Mouse (Mus musculus): ENCODE results near the gene Hhex. TPM values are rescaled to one million over a fixed set of nuclear protein-coding genes. Genes with fewer than 3 reads are reported as not detected.

Gene Hhex
- polyA plus RNA-seq, 1 experiment from 2014 or later: 7.2 TPM

- H3K4me3 ChIP-seq: 0 out of 2 replicates have a peak overlapping the region, but pooled peaks have one; percentile 4
- peak; percentile 44 for DNase-seq (ENCODE audit: low spot score)
- H3K36me3 ChIP-seq: no peaks in the 10 kb centered on the region
- 3% methylated on average over 10 of the region's 10 CpGs for WGBS
- peaks cover 36% of the 10 kb centered on the region for H3K4me1 ChIP-seq
- peaks cover 99% of the 10 kb centered on the region for H3K27me3 ChIP-seq (ENCODE audit: low read depth, poor library complexity, severe bottlenecking)
- H3K9me3 ChIP-seq (replicated peaks): no peaks in the 10 kb centered on the region
- no peak overlapping the region for H3K27ac ChIP-seq
Measured at GRCm38 (mm10) chr19:37435853-37436174, 1.2 kb downstream of the Hhex start.

GRCm38 (mm10) chr19:37436514-37437288 is 2.1 kb downstream of the Hhex start:
- DNase-seq (ENCODE audit: low spot score): peak; percentile 61
- H3K36me3 ChIP-seq: no peaks in the 10 kb centered on the region
- H3K9me3 ChIP-seq (replicated peaks): no peaks in the 10 kb centered on the region
- H3K27ac ChIP-seq: no peak overlapping the region
- H3K4me1 ChIP-seq: peaks cover 39% of the 10 kb centered on the region
- WGBS: 4% methylated on average over 28 of the region's 28 CpGs
- H3K27me3 ChIP-seq (ENCODE audit: low read depth, poor library complexity, severe bottlenecking): peaks cover 99% of the 10 kb centered on the region
- peak overlapping the region; percentile 13; the same call in 1 of the 2 replicates for H3K4me3 ChIP-seq

- DNase-seq (ENCODE audit: low spot score): no peak
- H3K9me3 ChIP-seq (replicated peaks): no peaks in the 10 kb centered on the region
- 3% methylated on average over 14 of the region's 14 CpGs for WGBS
- H3K27me3 ChIP-seq (ENCODE audit: low read depth, poor library complexity, severe bottlenecking): peaks cover 94% of the 10 kb centered on the region
- no peaks in the 10 kb centered on the region for H3K36me3 ChIP-seq
- no peak overlapping the region for H3K4me3 ChIP-seq
- H3K4me1 ChIP-seq: peaks cover 39% of the 10 kb centered on the region
- H3K27ac ChIP-seq: no peak overlapping the region
Measured at GRCm38 (mm10) chr19:37437289-37437606, 2.6 kb downstream of the Hhex start.

- 82% methylated on average over 4 of the region's 4 CpGs for WGBS
- Histone ChIP-seq H3K36me3 (no peaks in the 10 kb centered on the region), H3K4me1 (peaks cover 17% of the 10 kb centered on the region)
Measured at GRCm38 (mm10) chr19:37440181-37440580, 5.6 kb downstream of the Hhex start.

GRCm38 (mm10) chr19:37440708-37441475 is 6.3 kb downstream of the Hhex start:
- Histone ChIP-seq H3K27ac (no peak overlapping the region), H3K4me1 (peaks cover 15% of the 10 kb centered on the region), H3K4me3 (no peak overlapping the region), H3K9me3 (replicated peaks) (no peaks in the 10 kb centered on the region), H3K27me3 (ENCODE audit: low read depth, poor library complexity, severe bottlenecking) (peaks cover 57% of the 10 kb centered on the region), H3K36me3 (no peaks in the 10 kb centered on the region)
- 70% methylated on average over 16 of the region's 16 CpGs for WGBS
- DNase-seq (ENCODE audit: low spot score): no peak

More at GRCm38 (mm10) chr19:37440181-37440580, 5.6 kb downstream of the Hhex start:
- Histone ChIP-seq H3K9me3 (replicated peaks) (no peaks in the 10 kb centered on the region), H3K4me3 (no peak overlapping the region), H3K27ac (no peak overlapping the region), H3K27me3 (ENCODE audit: low read depth, poor library complexity, severe bottlenecking) (peaks cover 65% of the 10 kb centered on the region)
- no peak for DNase-seq (ENCODE audit: low spot score)

GRCm38 (mm10) chr19:37442524-37443286 is 8.1 kb downstream of the Hhex start:
- H3K27me3 ChIP-seq (ENCODE audit: low read depth, poor library complexity, severe bottlenecking): peaks cover 39% of the 10 kb centered on the region
- H3K9me3 ChIP-seq (replicated peaks): no peaks in the 10 kb centered on the region
- no peak for DNase-seq (ENCODE audit: low spot score)
- H3K27ac ChIP-seq: no peak overlapping the region
- H3K4me3 ChIP-seq: no peak overlapping the region
- peaks cover 5% of the 10 kb centered on the region for H3K4me1 ChIP-seq
- H3K36me3 ChIP-seq: no peaks in the 10 kb centered on the region
- 85% methylated on average over 10 of the region's 10 CpGs for WGBS

GRCm38 (mm10) chr19:37443631-37444140 is 9.1 kb downstream of the Hhex start:
- H3K4me3 ChIP-seq: no peak overlapping the region
- no peak overlapping the region for H3K27ac ChIP-seq
- peaks cover 8% of the 10 kb centered on the region for H3K4me1 ChIP-seq
- no peaks in the 10 kb centered on the region for H3K9me3 ChIP-seq (replicated peaks)
- no peak for DNase-seq (ENCODE audit: low spot score)
- WGBS: 74% methylated on average over 4 of the region's 4 CpGs
- H3K27me3 ChIP-seq (ENCODE audit: low read depth, poor library complexity, severe bottlenecking): peaks cover 29% of the 10 kb centered on the region
- no peaks in the 10 kb centered on the region for H3K36me3 ChIP-seq

- WGBS: 69% methylated on average over 5 of the region's 5 CpGs
- DNase-seq (ENCODE audit: low spot score): no peak
- H3K27ac ChIP-seq: no peak overlapping the region
- H3K4me1 ChIP-seq: peaks cover 3% of the 10 kb centered on the region; the same call in 1 of the 2 replicates
- no peak overlapping the region for H3K4me3 ChIP-seq
- H3K36me3 ChIP-seq: no peaks in the 10 kb centered on the region
- H3K27me3 ChIP-seq (ENCODE audit: low read depth, poor library complexity, severe bottlenecking): no peaks in the 10 kb centered on the region
- H3K9me3 ChIP-seq (replicated peaks): no peaks in the 10 kb centered on the region
Measured at GRCm38 (mm10) chr19:37448212-37448611, 13.6 kb downstream of the Hhex start.

GRCm38 (mm10) chr19:37449246-37449645 is 14.6 kb downstream of the Hhex start:
- H3K9me3 ChIP-seq (replicated peaks): no peaks in the 10 kb centered on the region
- H3K36me3 ChIP-seq: no peaks in the 10 kb centered on the region
- H3K4me3 ChIP-seq: no peak overlapping the region
- WGBS: 92% methylated on average over 3 of the region's 3 CpGs
- no peaks in the 10 kb centered on the region for H3K27me3 ChIP-seq (ENCODE audit: low read depth, poor library complexity, severe bottlenecking)
- peaks cover 3% of the 10 kb centered on the region; the same call in 1 of the 2 replicates for H3K4me1 ChIP-seq
- no peak for DNase-seq (ENCODE audit: low spot score)
- no peak overlapping the region for H3K27ac ChIP-seq

GRCm38 (mm10) chr19:37455528-37455927 is 20.9 kb downstream of the Hhex start:
- Histone ChIP-seq H3K36me3 (no peaks in the 10 kb centered on the region), H3K9me3 (replicated peaks) (no peaks in the 10 kb centered on the region), H3K27me3 (ENCODE audit: low read depth, poor library complexity, severe bottlenecking) (no peaks in the 10 kb centered on the region), H3K27ac (no peak overlapping the region), H3K4me3 (no peak overlapping the region), H3K4me1 (no peaks in the 10 kb centered on the region)
- WGBS: 97% methylated on average over 2 of the region's 2 CpGs
- DNase-seq (ENCODE audit: low spot score): no peak

- H3K9me3 ChIP-seq (replicated peaks): no peaks in the 10 kb centered on the region
- WGBS: 92% methylated on average over 1 of the region's 1 CpGs
Measured at GRCm38 (mm10) chr19:37455961-37456360, 21.4 kb downstream of the Hhex start.

GRCm38 (mm10) chr19:37458013-37458412 is 23.4 kb downstream of the Hhex start:
- Histone ChIP-seq H3K36me3 (no peaks in the 10 kb centered on the region), H3K4me1 (no peaks in the 10 kb centered on the region), H3K27me3 (ENCODE audit: low read depth, poor library complexity, severe bottlenecking) (no peaks in the 10 kb centered on the region), H3K4me3 (no peak overlapping the region), H3K27ac (no peak overlapping the region), H3K9me3 (replicated peaks) (no peaks in the 10 kb centered on the region)
- 82% methylated on average over 6 of the region's 6 CpGs for whole genome bisulfite sequencing
- no peak for DNase-seq (ENCODE audit: low spot score)

More at GRCm38 (mm10) chr19:37455961-37456360, 21.4 kb downstream of the Hhex start:
- Histone ChIP-seq H3K27ac (no peak overlapping the region), H3K4me3 (no peak overlapping the region), H3K36me3 (no peaks in the 10 kb centered on the region), H3K4me1 (no peaks in the 10 kb centered on the region), H3K27me3 (ENCODE audit: low read depth, poor library complexity, severe bottlenecking) (no peaks in the 10 kb centered on the region)
- no peak for DNase-seq (ENCODE audit: low spot score)
